Mouse (Mus musculus) CH12.LX (cell line): ENCODE data around the gene B430306N03Rik. TPM values are rescaled to one million over a fixed set of nuclear protein-coding genes. Genes with fewer than 3 reads are reported as not detected.
A peak's percentile ranks its signal among the peaks of the same experiment; 100 is the strongest.

Experiments
- DNase-seq: peaks from one replicate; pipeline ENCODE4 v3.0.0-alpha.2; 2013; ENCODE audit errors: extremely low read depth
- H3K27ac ChIP-seq: 2 replicates; pipeline ENCODE4 v1.5.1; 2012; ENCODE audit warnings: low read depth, mild to moderate bottlenecking, control low read depth, moderate library complexity; ENCODE audit not compliant: insufficient read depth
- H3K27me3 ChIP-seq: replicated peaks from 2 replicates; pipeline ENCODE3; 2012; ENCODE audit warnings: inconsistent platforms
- H3K36me3 ChIP-seq, 2 experiments: replicated peaks in 1 of 2; 2 replicates each; pipeline versions ENCODE3 to v1.6.1; 2012; ENCODE audit warnings: inconsistent platforms in 1 of 2, low read length in 1 of 2, mild to moderate bottlenecking in 1 of 2, mixed read lengths in 1 of 2, moderate library complexity in 1 of 2; ENCODE audit not compliant: control insufficient read depth in 1 of 2, insufficient read depth in 1 of 2
- H3K4me1 ChIP-seq, 2 experiments: 2 replicates each; pipeline ENCODE4 v1.6.1; 2012; ENCODE audit warnings: inconsistent platforms in 1 of 2, moderate library complexity in 1 of 2; ENCODE audit not compliant: insufficient read depth in 2 of 2, control insufficient read depth in 1 of 2
- H3K4me2 ChIP-seq: 2 replicates; pipeline ENCODE4 v1.6.1; 2012; ENCODE audit warnings: low read depth, mild to moderate bottlenecking, control low read depth; ENCODE audit not compliant: poor library complexity, insufficient read depth, severe bottlenecking
- H3K4me3 ChIP-seq, 3 experiments: fragments of 150-350 bp in 1 of 3; sonication (generic) in 1 of 3; replicated peaks in 1 of 3; 2 replicates each; pipeline versions ENCODE3 to v1.5.1; 2011 to 2012; ENCODE audit warnings: low read depth in 2 of 3, low read length in 2 of 3, mild to moderate bottlenecking in 2 of 3, moderate library complexity in 2 of 3, control low read depth in 1 of 3, improper control_type of control experiment in 1 of 3, inconsistent platforms in 1 of 3, mixed read lengths in 1 of 3; ENCODE audit not compliant: poor library complexity in 1 of 3
- H3K79me2 ChIP-seq: replicated peaks from 2 replicates; pipeline ENCODE4 v1.6.1; 2012; ENCODE audit warnings: mild to moderate bottlenecking, moderate library complexity; ENCODE audit not compliant: control insufficient read depth, poor library complexity, insufficient read depth, severe bottlenecking; ENCODE audit errors: extremely low read depth
- H3K9ac ChIP-seq: 2 replicates; pipeline ENCODE4 v1.6.1; 2012; ENCODE audit warnings: low read depth, mild to moderate bottlenecking, control low read depth, moderate library complexity; ENCODE audit not compliant: insufficient read depth
- H3K9me3 ChIP-seq: replicated peaks from 2 replicates; pipeline ENCODE3; 2012; ENCODE audit warnings: low read length, inconsistent platforms, mixed read lengths
- CTCF ChIP-seq, 2 experiments: IDR thresholded peaks in 1 of 2; conservative IDR thresholded peaks in 1 of 2; 2 replicates each; pipeline ENCODE4 v1.5.1; 2011 to 2012; ENCODE audit warnings: low read depth in 2 of 2, low read length in 2 of 2, improper control_type of control experiment in 1 of 2, inconsistent platforms in 1 of 2, mild to moderate bottlenecking in 1 of 2, moderate library complexity in 1 of 2
- E2F4 ChIP-seq: IDR thresholded peaks from 2 replicates; pipeline ENCODE4 v1.6.1; 2011; ENCODE audit warnings: low read depth, low read length, improper control_type of control experiment; ENCODE audit not compliant: insufficient replicate concordance
- HCFC1 ChIP-seq: IDR thresholded peaks from 2 replicates; pipeline ENCODE4 v1.6.1; 2012; ENCODE audit warnings: low read depth, mild to moderate bottlenecking, inconsistent platforms, low read length, improper control_type of control experiment
- IRF4 ChIP-seq: IDR thresholded peaks from 2 replicates; pipeline ENCODE4 v1.6.1; 2014; ENCODE audit warnings: low read depth, mild to moderate bottlenecking, inconsistent platforms, low read length, improper control_type of control experiment
- MAFK ChIP-seq: IDR thresholded peaks from 2 replicates; pipeline ENCODE4 v1.6.1; 2011; ENCODE audit warnings: low read length, improper control_type of control experiment; ENCODE audit not compliant: insufficient replicate concordance
- MEF2A ChIP-seq: IDR thresholded peaks from 2 replicates; pipeline ENCODE4 v1.6.1; 2014; ENCODE audit warnings: low read depth, mild to moderate bottlenecking, inconsistent platforms, low read length, improper control_type of control experiment, borderline replicate concordance
- NRF1 ChIP-seq: IDR thresholded peaks from 2 replicates; pipeline ENCODE4 v1.6.1; 2014; ENCODE audit warnings: low read depth, mild to moderate bottlenecking, inconsistent platforms, low read length, improper control_type of control experiment, moderate library complexity
- POLR2AphosphoS2 ChIP-seq: IDR thresholded peaks from 2 replicates; pipeline ENCODE4 v1.6.1; 2011; ENCODE audit warnings: low read depth, low read length, improper control_type of control experiment
- RAD21 ChIP-seq: IDR thresholded peaks from 2 replicates; pipeline ENCODE4 v1.6.1; 2011; ENCODE audit warnings: low read depth, mild to moderate bottlenecking, low read length, improper control_type of control experiment, moderate library complexity
- RCOR1 ChIP-seq: conservative IDR thresholded peaks from 2 replicates; pipeline ENCODE4 v1.6.1; 2012; ENCODE audit warnings: low read depth, mild to moderate bottlenecking, inconsistent platforms, low read length, improper control_type of control experiment
- SMC3 ChIP-seq: IDR thresholded peaks from 2 replicates; pipeline ENCODE4 v1.6.1; 2011; ENCODE audit warnings: low read depth, low read length, improper control_type of control experiment
- USF1 ChIP-seq: IDR thresholded peaks from 2 replicates; pipeline ENCODE4 v1.6.1; 2014; ENCODE audit warnings: low read depth, mild to moderate bottlenecking, inconsistent platforms, low read length, improper control_type of control experiment
- ZC3H11A ChIP-seq: IDR thresholded peaks from 2 replicates; pipeline ENCODE4 v1.6.1; 2012; ENCODE audit warnings: low read depth, mild to moderate bottlenecking, inconsistent platforms, low read length, improper control_type of control experiment
- ZNF384 ChIP-seq: IDR thresholded peaks from 2 replicates; pipeline ENCODE4 v1.6.1; 2012; ENCODE audit warnings: low read depth, low read length, improper control_type of control experiment, inconsistent platforms
- dilution Hi-C: fragments of 300-500 bp; cut with MboI; formaldehyde crosslinking; loops from 2 replicates; pipeline ENCODE4 v1.14.3; 2020; ENCODE audit warnings: low sequenced_read_pairs; ENCODE audit not compliant: extremely low pct_unique_long_range_greater_than_20kb, extremely low pct_ligation_motif_present
- in situ Hi-C: fragments of 300-500 bp; cut with MboI; formaldehyde crosslinking; loops from 3 replicates; pipeline ENCODE4 v1.14.3; 2019; ENCODE audit warnings: low sequenced_read_pairs, low pct_ligation_motif_present, low pct_unique_long_range_greater_than_20kb, mixed read lengths
- polyA plus RNA-seq: library from polyadenylated mRNA; unstranded; fragments of >175 nt; gene quantifications from 2 replicates; pipeline ENCODE4 v1.2.1, GENCODE M21; 2012; ENCODE audit warnings: low read depth; ENCODE audit not compliant: insufficient read length
- total RNA-seq, 2 experiments: library from RNA; depleted of rRNA; stranded (reverse); fragments of 300-350 nt in 1 of 2; fragments of >200 nt in 1 of 2; gene quantifications; 2 replicates each; pipeline ENCODE4 v1.2.3; 2012 to 2014

Gene B430306N03Rik
- total and polyA plus RNA-seq, 3 experiments, result 0.08 to 1.0 (median 0.21) TPM

- dilution Hi-C loops, result no loop called here
- Histone ChIP-seq H3K4me1 (peaks cover 4 to 34% of the 10 kb centered on the region in 2 experiments; a peak in 3 of 4 replicates), H3K27me3 (no peaks in the 10 kb centered on the region), H3K4me3 (no peak overlapping the region), H3K9me3 (peaks cover 3% of the 10 kb centered on the region), H3K79me2 (no peaks in the 10 kb centered on the region), H3K9ac (no peak overlapping the region), H3K27ac (no peak overlapping the region), H3K36me3 (no peaks in the 10 kb centered on the region), H3K4me2 (no peak overlapping the region; the same call in 1 of the 2 replicates)
- in situ Hi-C loops, result loop anchor here (10.0 kb wide), 2 partner anchors 52 to 222 kb away; no protein-coding TSS in a partner anchor
- TF ChIP-seq SMC3 (peak; percentile 98), ZC3H11A (peak; percentile 88), MEF2A (0 out of 2 replicates have a peak, but pooled peaks have one; percentile 15), ZNF384 (no peak), CTCF (conservative IDR thresholded peaks at IDR 0.05 in 1 of 2, IDR thresholded peaks at IDR 0.05 in 1 of 2; ENCODE audit: low read depth in 2 of 2, low read length in 2 of 2) (peak; percentile 84 to 96), RAD21 (peak; percentile 98), NRF1 (no peak), POLR2AphosphoS2 (no peak)
- TF ChIP-seq, all 38 proteins: peak for 5
- peak; percentile 83 for DNase-seq
Measured at GRCm38 (mm10) chr17:48336857-48337256, 20.9 kb downstream of the B430306N03Rik start.

GRCm38 (mm10) chr17:48340267-48340666 lies 24.3 kb downstream of the B430306N03Rik start:
- dilution Hi-C loops, result no loop called here
- Histone ChIP-seq H3K9me3 (peaks cover 3% of the 10 kb centered on the region), H3K4me1 (peaks cover 0 to 32% of the 10 kb centered on the region in 2 experiments; a peak in 2 of 4 replicates), H3K27me3 (no peaks in the 10 kb centered on the region), H3K36me3 (no peaks in the 10 kb centered on the region), H3K4me3 (no peak overlapping the region), H3K27ac (no peak overlapping the region), H3K9ac (no peak overlapping the region), H3K79me2 (no peaks in the 10 kb centered on the region), H3K4me2 (no peak overlapping the region)
- no peak for TF ChIP-seq E2F4
- TF ChIP-seq NRF1, result no peak
- no peak for TF ChIP-seq IRF4
- TF ChIP-seq USF1, result no peak
- no peak for TF ChIP-seq RCOR1
- TF ChIP-seq HCFC1, result no peak
- no peak for TF ChIP-seq MAFK
- TF ChIP-seq ZC3H11A, result no peak
- no peak for DNase-seq
- in situ Hi-C loops, result no loop called here
